Mouse (Mus musculus): ENCODE results near the gene 4930415O20Rik. TPM values are rescaled to one million over a fixed set of nuclear protein-coding genes. Genes with fewer than 3 reads are reported as not detected.
A peak's percentile ranks its signal among the peaks of the same experiment; 100 is the strongest.

The 4930415O20Rik gene
- polyA plus RNA-seq, 1 experiment, result not detected

GRCm38 (mm10) chr15:98616362-98617175 lies 45.8 kb downstream of the 4930415O20Rik start:
- WGBS, result 53% methylated on average over 20 of the region's 20 CpGs
- Histone ChIP-seq H3K4me1 (ENCODE audit: control insufficient read depth, insufficient read depth, low read length) (peaks cover 4% of the 10 kb centered on the region; the same call in 1 of the 2 replicates), H3K27ac (ENCODE audit: insufficient read depth, low read length) (no peak overlapping the region), H3K4me3 (replicated peaks; ENCODE audit: insufficient read depth, low read depth, low read length) (no peak overlapping the region), H3K27me3 (ENCODE audit: control insufficient read depth, insufficient read depth, low read length) (no peaks in the 10 kb centered on the region)
- TF ChIP-seq POLR2A (IDR thresholded peaks at IDR 0.05; ENCODE audit: borderline replicate concordance, insufficient read depth, low read length) (no peak), CTCF (IDR thresholded peaks at IDR 0.05; ENCODE audit: borderline replicate concordance, insufficient read depth, low read depth, low read length) (no peak)
- DNase-seq, result no peak

GRCm38 (mm10) chr15:98617176-98617537 lies 46.4 kb downstream of the 4930415O20Rik start:
- 1% methylated on average over 12 of the region's 12 CpGs for WGBS
- H3K4me1 ChIP-seq (ENCODE audit: control insufficient read depth, insufficient read depth, low read length), result peaks cover 4% of the 10 kb centered on the region; the same call in 1 of the 2 replicates
- TF ChIP-seq CTCF (IDR thresholded peaks at IDR 0.05; ENCODE audit: borderline replicate concordance, insufficient read depth, low read depth, low read length), result peak; percentile 81
- TF ChIP-seq POLR2A (IDR thresholded peaks at IDR 0.05; ENCODE audit: borderline replicate concordance, insufficient read depth, low read length), result no peak
- H3K27me3 ChIP-seq (ENCODE audit: control insufficient read depth, insufficient read depth, low read length), result no peaks in the 10 kb centered on the region
- H3K4me3 ChIP-seq (replicated peaks; ENCODE audit: insufficient read depth, low read depth, low read length), result no peak overlapping the region
- peak; percentile 59 to 84 for DNase-seq
- no peak overlapping the region for H3K27ac ChIP-seq (ENCODE audit: insufficient read depth, low read length)

DNA sequence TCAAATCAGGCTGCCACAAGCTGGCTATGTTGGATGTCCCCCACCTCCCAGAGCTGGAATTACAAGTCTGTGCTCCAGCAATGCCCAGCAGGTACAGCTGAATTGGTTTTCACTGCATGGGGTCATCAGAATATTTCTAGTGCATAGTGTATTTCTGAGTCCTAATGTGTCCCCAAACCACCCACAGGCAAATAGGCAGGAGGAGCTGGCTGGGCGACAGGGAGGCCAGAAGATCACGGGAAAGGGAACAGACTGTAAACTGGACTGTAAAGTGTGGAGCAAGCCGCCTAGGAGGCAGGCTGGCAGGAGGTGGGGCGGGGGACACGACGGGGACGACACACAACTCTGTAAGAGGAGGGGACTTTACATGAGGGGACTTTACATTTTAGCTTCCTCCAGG lies 51.4 kb downstream of the 4930415O20Rik start:
- TF ChIP-seq POLR2A (IDR thresholded peaks at IDR 0.05; ENCODE audit: borderline replicate concordance, insufficient read depth, low read length) (no peak), CTCF (IDR thresholded peaks at IDR 0.05; ENCODE audit: borderline replicate concordance, insufficient read depth, low read depth, low read length) (no peak)
- no peaks in the 10 kb centered on the region for H3K4me1 ChIP-seq (ENCODE audit: control insufficient read depth, insufficient read depth, low read length)
- H3K27me3 ChIP-seq (ENCODE audit: control insufficient read depth, insufficient read depth, low read length), result no peaks in the 10 kb centered on the region; the same call in 1 of the 2 replicates
- 5% methylated on average over 7 of the region's 7 CpGs for WGBS
- no peak overlapping the region for H3K4me3 ChIP-seq (replicated peaks; ENCODE audit: insufficient read depth, low read depth, low read length)
- no peak overlapping the region for H3K27ac ChIP-seq (ENCODE audit: insufficient read depth, low read length)
- no peak for DNase-seq

- Histone ChIP-seq H3K4me1 (ENCODE audit: control insufficient read depth, insufficient read depth, low read length) (no peaks in the 10 kb centered on the region), H3K27me3 (ENCODE audit: control insufficient read depth, insufficient read depth, low read length) (no peaks in the 10 kb centered on the region; the same call in 1 of the 2 replicates), H3K4me3 (replicated peaks; ENCODE audit: insufficient read depth, low read depth, low read length) (no peak overlapping the region), H3K27ac (ENCODE audit: insufficient read depth, low read length) (no peak overlapping the region)
- no peak for TF ChIP-seq POLR2A (IDR thresholded peaks at IDR 0.05; ENCODE audit: borderline replicate concordance, insufficient read depth, low read length)
- no peak for TF ChIP-seq CTCF (IDR thresholded peaks at IDR 0.05; ENCODE audit: borderline replicate concordance, insufficient read depth, low read depth, low read length)
- WGBS, result 27% methylated on average over 6 of the region's 6 CpGs
- no peak for DNase-seq
These were observed 51.9 kb downstream of the 4930415O20Rik start for GRCm38 (mm10) chr15:98622721-98623120.

DNA sequence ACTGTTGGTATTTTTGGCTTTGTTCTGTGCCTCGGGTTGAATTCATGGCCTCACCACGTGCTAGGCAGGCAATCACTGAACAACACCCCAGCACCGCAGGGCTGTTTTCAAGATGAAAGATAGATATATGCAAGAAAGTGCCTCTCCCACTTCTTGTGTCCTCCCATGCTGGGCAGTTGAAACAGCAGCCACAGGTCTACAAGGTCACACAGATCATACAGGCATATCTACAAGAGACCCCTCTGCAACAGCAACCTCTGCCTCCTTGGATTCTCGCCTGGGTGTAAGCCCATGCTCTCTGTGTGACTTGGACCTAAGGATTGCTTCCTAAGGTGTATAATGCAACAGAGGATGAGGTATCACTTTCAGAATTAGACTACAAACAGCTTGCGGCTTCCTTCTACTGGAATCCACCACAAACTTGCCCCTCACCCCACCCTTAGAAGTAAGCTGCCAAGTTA lies 52.6 kb downstream of the 4930415O20Rik start:
- no peak for DNase-seq
- TF ChIP-seq CTCF (IDR thresholded peaks at IDR 0.05; ENCODE audit: borderline replicate concordance, insufficient read depth, low read depth, low read length) (no peak), POLR2A (IDR thresholded peaks at IDR 0.05; ENCODE audit: borderline replicate concordance, insufficient read depth, low read length) (no peak)
- H3K4me3 ChIP-seq (replicated peaks; ENCODE audit: insufficient read depth, low read depth, low read length), result no peak overlapping the region
- no peaks in the 10 kb centered on the region for H3K4me1 ChIP-seq (ENCODE audit: control insufficient read depth, insufficient read depth, low read length)
- H3K27ac ChIP-seq (ENCODE audit: insufficient read depth, low read length), result no peak overlapping the region
- no peaks in the 10 kb centered on the region; the same call in 1 of the 2 replicates for H3K27me3 ChIP-seq (ENCODE audit: control insufficient read depth, insufficient read depth, low read length)
- 57% methylated on average over 5 of the region's 5 CpGs for WGBS

- Histone ChIP-seq H3K4me1 (ENCODE audit: control insufficient read depth, insufficient read depth, low read length) (no peaks in the 10 kb centered on the region; the same call in 1 of the 2 replicates), H3K27me3 (ENCODE audit: control insufficient read depth, insufficient read depth, low read length) (no peaks in the 10 kb centered on the region; the same call in 1 of the 2 replicates), H3K4me3 (replicated peaks; ENCODE audit: insufficient read depth, low read depth, low read length) (no peak overlapping the region), H3K27ac (ENCODE audit: insufficient read depth, low read length) (no peak overlapping the region)
- TF ChIP-seq CTCF (IDR thresholded peaks at IDR 0.05; ENCODE audit: borderline replicate concordance, insufficient read depth, low read depth, low read length) (no peak), POLR2A (IDR thresholded peaks at IDR 0.05; ENCODE audit: borderline replicate concordance, insufficient read depth, low read length) (no peak)
- no peak for DNase-seq
- WGBS, result 25% methylated on average over 8 of the region's 8 CpGs
These were observed 55.3 kb downstream of the 4930415O20Rik start for GRCm38 (mm10) chr15:98626078-98626477.

DNA sequence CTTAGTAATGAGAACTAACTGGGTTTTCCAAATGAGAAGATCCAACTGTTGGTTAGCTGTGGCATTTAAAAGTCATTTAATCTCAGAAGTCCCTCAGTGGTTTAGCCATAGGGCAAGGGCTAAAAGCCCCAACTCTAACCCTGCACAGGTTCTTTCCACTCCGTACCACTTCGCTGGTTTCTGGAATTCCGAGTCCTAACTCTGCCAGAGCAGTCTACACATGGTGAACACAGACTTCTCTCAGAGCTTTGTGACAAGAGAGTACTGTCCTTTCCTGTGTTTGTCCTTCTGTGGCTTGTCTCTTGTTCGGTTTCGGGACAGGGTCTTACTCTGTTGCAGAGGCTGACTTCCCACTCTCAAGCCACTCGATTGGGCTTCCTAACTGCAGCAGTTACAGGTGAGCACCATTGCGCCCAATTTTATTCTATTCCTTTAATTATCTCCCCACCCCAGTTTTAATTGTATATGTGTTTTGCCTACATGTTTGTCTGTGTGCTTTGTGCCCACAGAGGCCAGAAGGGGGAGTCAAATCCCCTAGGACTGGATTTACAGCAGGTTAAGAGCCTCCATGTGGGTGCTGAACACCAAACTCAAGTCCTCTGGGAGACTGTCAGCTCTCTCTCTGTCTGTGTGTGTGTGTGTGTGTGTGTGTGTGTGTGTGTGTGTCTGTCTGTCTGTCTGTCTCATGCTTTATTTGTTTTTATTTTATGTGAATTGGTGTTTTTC lies 55.8 kb downstream of the 4930415O20Rik start:
- no peak overlapping the region for H3K4me3 ChIP-seq (replicated peaks; ENCODE audit: insufficient read depth, low read depth, low read length)
- 80% methylated on average over 7 of the region's 7 CpGs for WGBS
- no peak overlapping the region for H3K27ac ChIP-seq (ENCODE audit: insufficient read depth, low read length)

More for the DNA sequence above, 55.8 kb downstream of the 4930415O20Rik start:
- no peaks in the 10 kb centered on the region; the same call in 1 of the 2 replicates for H3K4me1 ChIP-seq (ENCODE audit: control insufficient read depth, insufficient read depth, low read length)
- no peaks in the 10 kb centered on the region; the same call in 1 of the 2 replicates for H3K27me3 ChIP-seq (ENCODE audit: control insufficient read depth, insufficient read depth, low read length)
- no peak for TF ChIP-seq CTCF (IDR thresholded peaks at IDR 0.05; ENCODE audit: borderline replicate concordance, insufficient read depth, low read depth, low read length)
- TF ChIP-seq POLR2A (IDR thresholded peaks at IDR 0.05; ENCODE audit: borderline replicate concordance, insufficient read depth, low read length), result no peak
- DNase-seq, result no peak
